Mouse (Mus musculus) layer of hippocampus, adult 18-20 months (tissue): ENCODE measurements around the gene Shroom3. TPM values are rescaled to one million over a fixed set of nuclear protein-coding genes. Genes with fewer than 3 reads are reported as not detected.

Experiments used
- DNase-seq, 2 experiments: peaks; one replicate each; pipeline ENCODE4 v3.0.0; 2022; ENCODE audit warnings: low spot score in 2 of 2
- total RNA-seq, 2 experiments: library from RNA; stranded (reverse); gene quantifications; 2 replicates each; pipeline ENCODE4 v1.2.3; 2021

Shroom3 gene
- total RNA-seq, 2 experiments from 2014 or later = 2.3 to 2.5 TPM

DNA sequence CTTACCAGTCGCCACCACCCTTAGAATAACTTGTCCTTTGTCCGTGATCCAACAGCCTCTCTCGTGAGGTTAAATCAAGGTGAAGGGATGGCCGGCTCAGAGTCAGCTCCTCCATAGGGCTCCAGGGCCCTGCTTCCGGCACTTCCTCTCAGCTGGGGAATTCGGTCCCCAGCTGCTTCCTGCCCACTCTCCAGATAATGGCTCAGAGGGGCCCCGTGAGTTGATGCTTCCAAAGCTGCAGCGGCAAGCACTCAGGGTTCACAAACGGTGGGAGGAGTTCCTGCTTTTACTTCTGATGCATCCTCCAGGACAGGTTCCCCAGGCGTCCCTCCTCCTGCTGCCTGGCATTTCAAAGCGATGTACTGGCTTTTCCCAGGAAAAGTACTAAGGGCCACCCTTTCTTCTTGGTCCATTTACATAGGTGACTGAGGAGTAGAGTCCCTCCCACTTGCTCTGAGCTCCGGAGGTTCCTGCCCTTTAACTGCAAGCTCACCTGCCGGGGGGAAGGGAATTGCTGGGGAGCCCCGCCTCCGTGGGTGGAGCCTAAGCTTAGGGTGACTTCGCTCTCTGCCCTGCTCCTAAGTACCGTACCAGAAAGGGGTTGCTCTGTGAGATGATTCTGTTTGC, 241.7 kb downstream of the Shroom3 start:
- DNase-seq = no peak

GRCm38 (mm10) chr5:92927667-92928066, 244.4 kb downstream of the Shroom3 start:
- no peak for DNase-seq

DNA sequence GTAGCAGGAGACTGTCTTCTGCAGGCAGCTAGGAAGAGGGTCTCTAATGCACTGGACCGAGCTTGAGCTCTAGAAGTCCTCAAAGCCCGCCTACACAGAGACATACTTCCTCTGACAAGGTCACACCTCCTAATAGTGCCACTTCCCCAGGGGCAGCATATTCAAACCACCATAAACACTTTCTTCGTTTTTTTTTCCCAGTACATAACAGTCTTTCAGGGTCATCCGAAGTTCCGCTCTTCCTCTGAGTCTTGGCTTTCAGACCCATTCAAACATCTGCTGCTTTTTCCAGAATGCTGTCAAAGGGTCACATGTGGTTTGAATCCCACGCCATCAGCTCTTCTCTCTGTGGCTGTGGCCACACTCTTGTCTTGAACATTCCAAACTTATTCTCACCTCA, 247.3 kb downstream of the Shroom3 start:
- DNase-seq = no peak

DNA sequence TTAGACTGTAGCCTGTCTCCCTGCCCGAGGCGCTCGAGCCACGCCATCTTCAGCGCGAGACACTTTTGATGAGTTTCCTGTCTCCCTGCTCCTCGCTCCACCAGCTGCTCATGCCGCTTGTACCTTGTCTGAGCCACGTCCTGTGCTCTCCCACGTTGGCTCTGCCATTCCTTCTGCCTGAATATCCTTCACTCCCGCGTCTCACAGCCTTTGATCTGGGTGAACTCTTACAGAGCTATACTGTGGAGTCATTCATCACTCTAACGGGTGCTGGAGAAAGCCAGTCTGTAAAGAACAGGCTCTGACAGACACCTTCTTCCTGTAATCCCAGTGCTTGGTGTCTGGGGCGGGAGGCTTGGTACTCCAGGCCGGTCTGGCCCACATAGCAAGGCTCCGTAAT, 248.1 kb downstream of the Shroom3 start:
- no peak for DNase-seq

DNA sequence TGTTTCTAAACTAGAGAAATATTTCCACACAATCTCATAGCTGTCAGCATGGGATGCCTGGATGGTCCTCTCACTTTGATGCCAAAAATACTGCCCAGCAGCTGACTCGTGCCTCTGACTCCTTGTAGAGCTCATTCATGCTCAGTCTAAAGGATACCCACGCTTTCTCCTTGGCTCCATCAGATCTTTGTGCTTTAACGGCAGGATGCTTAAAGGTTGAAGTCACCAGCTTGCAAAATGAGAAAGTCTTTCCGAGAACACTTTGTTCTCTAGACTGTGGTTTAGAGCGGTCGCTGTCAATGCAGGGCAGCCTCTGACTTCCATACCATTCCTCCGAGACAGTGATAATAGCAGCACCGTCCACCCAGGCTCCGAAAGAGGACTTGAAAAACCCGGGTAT, 249.8 kb downstream of the Shroom3 start:
- DNase-seq = no peak

GRCm38 (mm10) chr5:92933599-92934217, 250.5 kb downstream of the Shroom3 start:
- no peak for DNase-seq

DNA sequence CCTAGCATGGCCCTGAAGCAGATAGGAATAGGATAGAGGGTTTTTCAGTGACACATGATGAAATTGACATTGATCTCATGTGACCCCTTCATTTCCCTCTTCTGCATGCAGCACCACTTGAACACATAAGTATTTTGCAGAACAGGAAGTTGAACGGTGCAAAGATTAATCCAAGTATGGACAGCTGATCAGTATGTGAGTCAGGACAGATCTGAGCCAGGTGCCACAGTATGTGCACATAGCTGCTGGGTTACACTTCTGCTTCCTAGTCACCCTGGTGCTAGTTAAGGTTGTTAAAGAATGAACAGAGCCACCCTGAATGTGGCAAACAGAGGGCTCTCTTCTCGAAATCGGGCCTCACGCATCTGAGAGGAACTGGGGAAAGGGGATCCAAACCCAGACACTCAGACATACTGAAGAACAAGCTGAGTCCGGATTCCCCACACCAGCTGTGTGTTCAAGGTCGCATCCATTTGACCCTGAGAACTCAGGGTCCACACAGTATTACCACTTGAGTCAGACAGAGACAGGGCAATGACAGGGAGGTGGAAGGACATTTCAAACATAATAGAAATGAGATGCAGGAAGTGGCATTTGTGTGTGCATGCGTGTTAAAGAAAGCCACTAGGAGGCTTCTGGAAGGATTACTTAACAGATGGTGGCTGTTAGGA, 251.2 kb downstream of the Shroom3 start:
- no peak for DNase-seq

DNA sequence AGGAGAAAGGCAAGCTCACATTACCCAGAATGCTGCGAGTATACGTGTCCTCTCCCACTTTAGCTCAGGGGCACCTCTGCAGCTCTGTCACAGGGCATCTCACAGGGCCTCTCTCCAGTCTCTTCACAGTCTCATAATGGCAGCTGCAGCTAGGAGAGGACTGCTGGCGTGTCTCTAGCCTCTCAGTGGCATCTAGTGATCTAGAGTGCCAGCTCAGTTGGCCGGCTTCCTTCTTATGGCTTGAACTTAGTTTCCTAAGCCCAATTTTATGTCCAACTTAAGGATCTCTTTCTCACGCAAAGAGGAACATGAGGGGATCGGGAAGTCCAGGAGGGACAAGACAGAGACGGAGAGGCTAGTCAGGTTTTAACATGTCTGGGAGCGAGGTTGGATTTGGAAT, 252.6 kb downstream of the Shroom3 start:
- DNase-seq = no peak

DNA sequence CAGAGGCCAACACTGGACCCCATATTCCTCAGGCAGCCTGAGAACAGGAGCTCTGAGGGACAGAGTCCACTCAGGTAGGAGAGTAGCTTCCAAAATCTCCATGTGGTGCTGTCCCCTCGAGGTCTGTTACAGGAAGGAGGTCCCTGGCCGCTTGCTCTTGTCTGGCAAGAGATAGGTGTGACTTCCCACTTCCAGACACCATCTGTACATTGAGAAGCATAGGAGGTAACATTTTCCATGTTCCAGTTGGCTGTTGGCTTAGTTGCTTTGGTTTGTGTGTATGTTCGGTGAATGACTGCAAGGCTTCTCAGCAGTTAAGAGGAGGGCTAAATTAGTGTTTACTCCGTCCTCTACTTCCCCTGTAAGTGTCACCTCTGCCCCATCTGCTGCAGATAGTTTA, 254.5 kb downstream of the Shroom3 start:
- no peak for DNase-seq

DNA sequence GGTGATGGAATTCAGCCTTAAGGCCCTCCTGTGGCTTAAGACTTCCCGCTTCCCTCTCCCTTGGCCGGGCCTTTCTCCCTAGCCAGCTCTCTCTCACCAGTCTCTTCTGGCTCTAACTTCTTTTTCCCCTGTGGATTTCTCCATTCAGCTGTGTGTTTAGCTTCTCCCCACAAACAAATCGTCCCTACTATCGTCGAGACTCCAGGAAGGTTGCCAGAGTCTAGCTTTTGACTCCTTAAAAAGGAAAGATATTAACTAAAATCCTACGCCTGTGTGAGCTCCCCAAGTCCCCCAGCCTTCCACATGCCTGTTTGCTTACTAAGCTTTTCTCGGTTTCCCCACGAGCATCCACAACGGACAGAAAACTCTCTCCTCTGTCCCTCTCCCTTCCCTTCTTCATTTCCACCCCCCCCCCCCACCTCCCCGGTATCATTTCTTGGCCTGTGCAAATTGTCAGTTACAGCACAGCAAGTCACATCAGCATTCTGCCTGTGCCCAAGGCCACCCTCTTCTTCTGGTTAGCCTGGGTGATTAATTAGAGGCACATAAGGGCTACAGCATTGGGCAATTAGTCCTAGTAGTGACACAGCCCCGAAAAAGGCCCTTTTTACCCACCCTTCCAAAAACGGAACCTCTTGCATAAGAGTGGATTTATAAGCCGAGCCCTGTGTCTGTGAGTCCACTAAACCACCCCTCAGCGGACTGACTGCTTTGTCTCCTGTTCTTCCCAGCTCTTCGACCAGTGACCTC, 256.2 kb downstream of the Shroom3 start:
- no peak for DNase-seq

DNA sequence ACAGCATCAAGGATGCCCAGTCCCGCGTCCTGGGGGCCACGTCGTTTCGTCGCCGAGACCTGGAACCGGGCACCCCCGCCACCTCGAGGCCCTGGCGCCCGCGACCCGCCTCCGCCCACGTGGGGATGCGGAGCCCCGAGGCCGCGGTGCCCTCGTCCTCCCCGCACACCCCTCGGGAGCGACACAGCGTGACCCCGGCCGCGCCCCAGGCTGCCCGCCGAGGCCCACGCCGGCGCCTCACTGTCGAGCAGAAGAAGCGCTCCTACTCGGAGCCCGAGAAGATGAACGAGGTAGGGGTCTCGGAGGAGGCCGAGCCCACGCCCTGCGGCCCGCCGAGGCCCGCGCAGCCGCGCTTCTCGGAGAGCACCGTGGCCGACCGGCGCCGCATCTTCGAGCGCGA, 258.9 kb downstream of the Shroom3 start:
- DNase-seq = no peak

DNA sequence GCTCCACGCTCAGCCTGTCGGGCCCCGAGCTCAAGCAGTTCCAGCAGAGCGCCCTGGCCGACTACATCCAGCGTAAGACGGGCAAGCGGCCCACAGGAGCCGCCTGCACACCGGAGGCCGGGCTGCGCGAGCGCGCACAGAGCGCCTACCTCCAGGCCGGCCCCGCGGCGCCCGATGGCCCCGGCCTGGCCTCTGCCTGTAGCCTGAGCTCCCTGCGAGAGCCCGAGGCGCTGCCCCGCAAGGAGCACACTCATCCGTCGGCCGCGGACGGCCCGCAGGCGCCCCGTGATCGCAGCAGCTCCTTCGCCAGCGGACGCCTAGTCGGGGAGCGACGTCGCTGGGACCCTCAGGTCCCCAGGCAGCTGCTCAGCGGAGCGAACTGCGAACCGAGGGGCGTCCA, 259.3 kb downstream of the Shroom3 start:
- no peak for DNase-seq

GRCm38 (mm10) chr5:92944867-92945266, 261.6 kb downstream of the Shroom3 start:
- DNase-seq = no peak

DNA sequence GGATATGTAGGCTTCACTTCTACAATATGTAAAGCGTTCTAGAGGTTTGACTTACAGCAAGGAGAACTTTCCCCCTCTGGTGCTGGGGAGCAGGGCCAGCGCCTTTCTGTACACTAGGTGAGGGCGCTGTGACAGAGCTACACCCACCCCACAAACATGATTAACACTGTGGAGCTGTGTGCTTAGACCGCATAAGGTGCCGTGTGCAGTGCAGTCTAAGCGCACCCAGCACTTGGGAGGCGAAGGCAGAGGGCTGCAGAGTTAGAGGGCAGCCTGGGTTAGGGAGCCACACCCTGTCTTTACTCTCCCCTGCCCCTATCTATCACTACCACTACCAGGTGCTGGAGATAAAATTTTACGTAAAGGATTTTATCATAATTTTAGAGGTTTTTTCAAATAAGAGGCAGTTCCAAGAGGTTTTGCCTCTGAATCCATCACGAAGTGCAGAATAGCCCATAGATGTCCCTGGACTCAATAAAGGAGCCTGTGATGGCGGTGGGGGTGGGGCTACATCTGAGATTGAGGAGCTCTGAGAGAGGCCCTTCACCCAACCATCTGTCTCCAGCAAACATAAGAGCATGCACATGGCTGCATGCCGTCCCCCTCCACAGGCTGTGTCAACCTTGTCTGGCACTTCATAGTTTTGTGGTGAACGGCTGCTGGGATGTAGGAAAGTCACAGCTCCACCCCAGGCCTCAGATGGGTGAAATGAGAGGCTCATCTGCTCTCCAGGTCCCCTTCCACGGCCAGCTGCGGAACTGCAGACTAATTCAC, 265.9 kb downstream of the Shroom3 start:
- no peak for DNase-seq

DNA sequence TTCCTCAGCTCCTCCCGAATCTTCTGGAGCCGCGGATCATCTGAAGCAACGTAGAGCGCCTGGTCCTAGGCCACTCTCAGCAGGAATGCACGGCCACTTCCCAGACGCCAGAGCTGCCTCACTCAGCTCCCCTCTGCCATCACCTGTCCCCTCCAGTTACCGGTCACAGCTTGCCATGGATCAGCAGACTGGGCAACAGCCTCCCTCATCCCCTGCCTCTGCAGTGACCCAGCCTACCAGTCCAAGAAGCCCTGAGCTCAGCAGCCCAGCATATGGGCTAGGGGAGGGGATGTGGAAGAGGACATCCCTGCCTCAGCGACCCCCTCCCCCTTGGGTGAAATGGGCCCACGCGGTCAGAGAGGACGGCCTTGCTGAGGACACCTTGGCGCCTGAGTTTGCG, 267.3 kb downstream of the Shroom3 start:
- DNase-seq = no peak

DNA sequence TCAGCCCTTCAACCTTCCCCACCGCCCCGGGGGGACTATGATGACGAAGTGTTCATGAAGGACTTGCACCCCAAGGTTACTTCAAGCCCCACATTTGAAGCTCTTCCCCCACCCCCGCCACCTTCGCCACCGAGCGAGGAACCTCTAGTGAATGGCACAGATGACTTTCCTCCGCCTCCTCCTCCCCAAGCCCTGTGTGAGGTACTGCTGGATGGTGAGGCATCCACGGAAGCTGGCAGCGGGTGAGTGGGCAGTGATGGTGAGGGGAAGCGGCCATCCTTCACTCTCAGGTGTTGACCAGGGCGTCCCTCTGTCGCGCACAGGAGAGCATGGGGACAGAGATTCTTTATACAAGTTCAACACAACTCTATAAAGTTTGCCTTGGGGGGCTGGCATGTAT, 267.8 kb downstream of the Shroom3 start:
- no peak for DNase-seq

DNA sequence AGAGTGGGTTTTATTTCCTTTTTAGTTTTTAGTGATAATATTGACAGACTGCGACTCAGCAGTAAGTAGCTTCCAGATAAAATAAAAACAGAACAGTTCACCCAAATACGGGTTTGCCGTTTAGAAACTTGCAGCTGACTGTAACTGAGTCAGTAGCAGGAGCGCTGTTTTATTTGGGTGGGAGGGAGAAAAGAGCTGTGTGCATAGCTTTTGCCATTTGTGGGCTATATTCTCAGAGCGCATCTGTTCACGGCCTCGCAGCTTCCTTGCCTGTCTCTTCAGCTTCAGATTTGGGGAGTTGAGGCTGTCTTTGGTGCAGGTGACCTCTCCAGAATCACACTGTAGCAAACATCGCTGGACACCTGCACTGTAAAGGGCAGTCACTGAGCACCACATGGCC, 270.6 kb downstream of the Shroom3 start:
- DNase-seq = no peak

- peak; percentile 78 to 91 for DNase-seq
Observed at GRCm38 (mm10) chr5:92954323-92954722, 271.1 kb downstream of the Shroom3 start.

DNA sequence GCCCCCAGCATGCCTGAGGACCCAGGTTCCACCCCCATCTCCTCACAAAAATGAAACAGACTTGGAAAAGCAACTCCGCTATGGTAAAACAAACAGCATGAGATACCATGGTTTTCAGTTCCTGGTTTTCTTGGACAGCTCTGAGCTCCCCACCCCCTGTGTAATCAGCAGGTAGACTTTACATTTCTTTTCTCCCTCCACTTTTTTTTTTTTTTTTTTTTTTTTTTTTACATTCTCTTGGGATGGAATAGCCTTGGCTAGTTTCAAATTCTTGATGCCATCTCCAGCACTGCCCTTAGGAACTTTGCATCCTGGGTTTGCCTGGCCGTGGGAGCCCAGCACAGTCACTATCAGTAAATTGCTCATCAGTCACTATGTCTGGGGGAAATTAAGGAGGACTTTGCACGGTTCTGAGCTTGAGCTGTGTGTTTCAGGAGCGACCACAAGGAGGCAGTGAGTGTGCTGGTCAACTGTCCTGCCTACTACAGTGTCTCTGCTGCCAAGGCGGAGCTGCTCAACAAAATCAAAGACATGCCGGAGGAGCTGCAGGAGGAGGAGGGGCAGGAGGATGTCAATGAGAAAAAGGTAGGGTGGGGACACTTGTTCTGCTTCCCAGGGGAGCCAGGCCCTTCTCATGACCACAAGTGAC, 271.7 kb downstream of the Shroom3 start:
- DNase-seq = no peak

DNA sequence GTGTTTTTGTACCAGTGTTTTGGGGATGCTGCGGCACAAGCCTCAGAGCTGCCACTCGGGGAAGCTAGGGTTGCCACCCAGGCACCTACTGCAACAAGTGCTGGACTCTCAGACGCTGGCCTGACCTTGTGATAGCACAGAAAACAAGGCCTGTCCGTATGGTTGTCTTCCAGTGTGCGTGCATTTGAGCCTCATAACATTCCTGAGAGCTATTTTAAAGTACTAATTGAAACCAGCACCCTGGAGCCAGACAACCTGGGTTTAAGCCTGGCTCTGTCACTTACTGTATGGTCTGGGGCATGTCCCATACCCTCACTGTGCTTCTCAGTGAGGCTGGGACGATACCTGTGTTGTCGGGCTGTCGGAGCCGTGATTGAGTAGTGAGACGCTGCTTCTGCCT, 276.1 kb downstream of the Shroom3 start:
- DNase-seq = no peak

GRCm38 (mm10) chr5:92959708-92960107, 276.5 kb downstream of the Shroom3 start:
- peak in 1 of 2 experiments; percentile 32 for DNase-seq
